Mouse (Mus musculus): ENCODE measurements at regions not wholly inside any gene's neighbourhood (a gene's known extent, or its start where the extent isn't known, plus 50 kb on each side); places are given as distances from the start of the nearest gene placed in this dataset.

DNA sequence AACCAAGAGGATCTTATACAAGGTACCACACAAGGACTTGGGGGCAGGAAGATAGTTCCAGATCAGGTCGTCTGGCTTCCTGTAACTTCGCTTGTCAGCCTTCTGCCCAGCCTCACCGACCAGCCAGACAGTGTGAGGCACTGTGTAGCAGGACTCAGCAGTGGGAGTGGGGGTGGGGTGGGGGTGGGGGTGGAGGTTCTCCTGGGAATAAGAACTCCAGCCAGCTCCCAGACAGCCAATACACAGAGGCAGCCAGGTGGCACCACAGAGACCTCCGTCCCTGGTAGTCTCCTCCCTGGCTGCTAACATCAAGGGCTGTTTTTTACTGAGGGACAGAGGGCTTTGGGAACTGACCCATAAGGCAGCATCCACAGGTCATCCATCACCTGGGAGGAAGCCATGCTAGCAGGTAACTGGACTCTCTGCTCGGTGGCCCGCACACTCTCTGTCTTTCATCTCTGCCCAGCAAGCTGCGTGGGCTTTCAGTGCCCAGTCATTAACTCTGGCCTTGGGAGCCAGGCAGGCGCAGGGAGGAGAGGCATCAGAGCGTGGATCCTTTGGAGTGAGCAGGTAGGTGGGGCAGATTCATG is 60.3 kb upstream of the Wnt4 start:
- Histone ChIP-seq H3K4me1 (replicated peaks) (no peaks in the 10 kb centered on the region), H3K9me3 (0 out of 2 replicates have a peak, but pooled peaks cover 4% of the 10 kb centered on the region), H3K27me3 (no peaks in the 10 kb centered on the region), H3K27ac (replicated peaks) (no peak overlapping the region), H3K36me3 (no peaks in the 10 kb centered on the region), H3K4me3 (no peak overlapping the region), H3K9ac (no peak overlapping the region), H3K4me2 (no peak overlapping the region)
- 71% methylated on average over 9 of the region's 9 CpGs for WGBS
- ATAC-seq (ENCODE audit: low read depth) = no peak

DNA sequence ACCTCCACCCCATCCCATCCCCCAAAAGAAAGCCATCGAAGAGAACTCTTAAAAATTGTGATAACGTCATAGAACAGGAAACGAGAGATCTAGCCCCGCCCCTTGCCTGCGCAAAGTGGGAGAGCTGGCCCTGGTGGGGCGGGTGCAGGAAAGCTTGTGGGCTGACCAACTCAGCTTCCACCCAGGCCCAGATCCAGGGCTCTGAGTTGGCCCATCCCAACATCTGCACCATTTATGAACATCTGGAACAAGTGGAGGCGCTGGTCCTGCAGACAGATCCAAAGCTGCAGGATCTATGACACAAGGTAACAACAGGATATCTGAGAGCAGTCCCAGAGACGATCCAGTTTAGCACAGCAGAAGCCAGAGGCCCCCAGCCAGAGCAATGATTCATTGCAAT is 62.7 kb upstream of the Wnt4 start:
- no peak overlapping the region for H3K4me2 ChIP-seq
- WGBS = 85% methylated on average over 8 of the region's 8 CpGs
- H3K36me3 ChIP-seq = no peaks in the 10 kb centered on the region
- H3K4me3 ChIP-seq = no peak overlapping the region
- no peak overlapping the region for H3K9ac ChIP-seq
- ATAC-seq (ENCODE audit: low read depth) = no peak
- H3K9me3 ChIP-seq = no peaks in the 10 kb centered on the region
- no peaks in the 10 kb centered on the region for H3K4me1 ChIP-seq (replicated peaks)
- H3K27me3 ChIP-seq = no peaks in the 10 kb centered on the region
- no peak overlapping the region for H3K27ac ChIP-seq (replicated peaks)

DNA sequence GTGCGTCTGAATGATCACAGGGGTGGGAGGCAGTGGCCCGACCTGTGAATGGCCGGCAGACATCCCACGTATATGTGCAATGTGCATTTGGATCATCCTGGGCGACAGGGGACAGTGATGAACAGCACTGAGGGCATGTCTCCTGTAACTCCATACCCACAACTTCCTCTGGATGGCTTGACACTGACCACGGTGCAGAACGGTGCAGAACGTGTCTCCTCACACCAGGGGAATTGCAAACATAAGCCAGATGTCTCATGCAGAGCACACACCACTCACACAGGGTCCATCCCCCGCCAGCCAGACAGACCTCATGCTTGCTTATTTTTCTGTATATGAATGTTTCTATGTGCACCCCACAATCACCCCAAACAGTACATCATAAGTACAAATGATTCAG is 64.4 kb upstream of the Wnt4 start:
- no peak overlapping the region for H3K4me3 ChIP-seq

DNA sequence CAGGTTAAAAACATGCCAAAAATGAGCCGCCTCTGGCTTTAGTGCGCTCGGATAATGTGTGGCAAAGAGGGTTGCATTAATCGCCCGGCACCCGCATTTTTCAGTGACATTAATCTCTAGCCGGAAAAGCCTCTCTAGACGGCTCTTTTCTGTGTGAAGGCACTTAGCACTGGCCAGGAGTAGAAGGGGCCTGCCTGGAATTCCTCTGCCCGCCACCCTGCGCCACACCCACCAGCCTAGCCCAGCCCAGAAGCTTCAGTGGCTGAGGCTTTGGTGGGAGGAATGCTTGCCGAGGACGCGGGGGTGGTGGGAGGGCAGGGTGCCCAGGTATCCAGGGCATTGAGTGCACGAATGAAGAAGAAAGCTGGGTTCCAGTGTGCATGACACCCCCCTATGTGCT is 65.2 kb upstream of the Wnt4 start:
- ATAC-seq (ENCODE audit: low read depth) = no peak

More for the DNA sequence above, 64.4 kb upstream of the Wnt4 start:
- no peak overlapping the region for H3K9ac ChIP-seq
- no peaks in the 10 kb centered on the region for H3K4me1 ChIP-seq (replicated peaks)
- no peak overlapping the region for H3K4me2 ChIP-seq
- no peak overlapping the region for H3K27ac ChIP-seq (replicated peaks)
- no peaks in the 10 kb centered on the region for H3K27me3 ChIP-seq
- H3K36me3 ChIP-seq = no peaks in the 10 kb centered on the region
- H3K9me3 ChIP-seq = no peaks in the 10 kb centered on the region
- 84% methylated on average over 9 of the region's 9 CpGs for WGBS
- no peak for ATAC-seq (ENCODE audit: low read depth)

DNA sequence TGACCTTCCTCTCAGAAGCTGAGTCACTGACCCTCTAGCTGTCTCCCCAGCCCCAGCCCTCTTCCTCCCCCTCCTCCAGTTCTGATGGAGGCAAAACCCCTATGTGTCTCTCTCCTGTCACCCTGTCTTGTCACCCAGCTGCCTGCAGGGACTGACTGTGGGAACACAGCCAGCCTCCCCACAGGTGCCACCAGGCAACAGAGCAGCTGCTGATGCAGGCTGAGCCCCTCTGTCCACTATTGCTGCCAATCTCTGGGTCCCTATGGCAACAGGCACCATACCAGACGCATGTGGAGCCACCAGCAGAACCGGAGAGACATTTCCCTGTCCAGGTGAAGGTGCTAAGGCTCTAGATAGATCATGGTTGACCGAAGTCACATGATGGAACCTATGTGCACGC is 66.0 kb upstream of the Wnt4 start:
- Histone ChIP-seq H3K9me3 (no peaks in the 10 kb centered on the region), H3K4me1 (replicated peaks) (no peaks in the 10 kb centered on the region), H3K36me3 (no peaks in the 10 kb centered on the region), H3K4me3 (no peak overlapping the region), H3K9ac (no peak overlapping the region), H3K27ac (replicated peaks) (no peak overlapping the region), H3K27me3 (no peaks in the 10 kb centered on the region), H3K4me2 (no peak overlapping the region)
- ATAC-seq (ENCODE audit: low read depth) = no peak
- 77% methylated on average over 4 of the region's 4 CpGs for WGBS

More for the DNA sequence above, 65.2 kb upstream of the Wnt4 start:
- Histone ChIP-seq H3K27me3 (no peaks in the 10 kb centered on the region), H3K27ac (replicated peaks) (no peak overlapping the region), H3K4me3 (no peak overlapping the region), H3K9me3 (no peaks in the 10 kb centered on the region), H3K4me1 (replicated peaks) (no peaks in the 10 kb centered on the region), H3K36me3 (no peaks in the 10 kb centered on the region), H3K4me2 (no peak overlapping the region), H3K9ac (no peak overlapping the region)
- WGBS = 49% methylated on average over 14 of the region's 14 CpGs

DNA sequence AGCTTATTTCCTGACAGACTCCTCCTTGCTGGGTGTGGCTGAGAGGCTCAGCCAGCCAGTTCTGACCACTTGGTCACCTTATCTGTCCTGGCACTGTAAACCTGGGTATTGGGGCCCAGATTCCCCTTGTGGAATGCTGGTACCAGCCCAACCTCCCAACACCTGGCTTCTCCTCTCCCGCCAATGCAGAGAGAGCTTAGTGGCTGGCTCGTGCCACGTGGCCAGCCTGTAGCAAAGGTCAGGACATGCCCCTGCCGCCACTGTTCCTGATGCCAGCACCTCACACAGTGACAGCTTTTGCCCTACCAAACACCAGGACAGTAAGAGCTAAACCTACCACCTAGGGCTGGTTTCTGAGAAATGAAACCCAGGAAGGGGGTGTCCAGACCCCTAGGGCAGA is 66.8 kb upstream of the Wnt4 start:
- Histone ChIP-seq H3K9ac (no peak overlapping the region), H3K9me3 (no peaks in the 10 kb centered on the region), H3K4me2 (no peak overlapping the region), H3K4me3 (no peak overlapping the region), H3K27ac (replicated peaks) (no peak overlapping the region), H3K27me3 (no peaks in the 10 kb centered on the region), H3K36me3 (no peaks in the 10 kb centered on the region), H3K4me1 (replicated peaks) (no peaks in the 10 kb centered on the region)
- ATAC-seq (ENCODE audit: low read depth) = no peak
- 83% methylated on average over 4 of the region's 4 CpGs for WGBS

DNA sequence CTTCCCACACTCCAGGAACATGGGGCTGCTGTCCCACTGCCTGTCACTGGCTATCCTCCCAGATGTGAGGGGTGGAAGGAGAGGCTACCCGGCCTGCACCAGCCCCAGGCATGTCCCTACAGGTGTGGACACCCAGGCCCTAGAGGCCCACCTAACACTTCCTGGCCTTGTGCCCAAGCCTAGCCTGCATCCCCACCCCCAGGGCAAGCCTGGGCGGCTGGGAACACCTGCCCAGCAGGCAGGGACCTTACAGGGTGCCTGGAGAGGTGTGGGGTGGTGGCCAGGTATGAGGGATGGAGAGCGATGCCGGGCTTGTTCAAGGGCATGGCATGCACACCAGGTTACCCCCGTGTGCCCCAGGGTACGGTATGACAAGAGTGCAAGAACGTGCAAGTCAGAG is 76.3 kb upstream of the Wnt4 start:
- 82% methylated on average over 7 of the region's 7 CpGs for WGBS
- no peak for ATAC-seq (ENCODE audit: low read depth)
- no peaks in the 10 kb centered on the region for H3K9me3 ChIP-seq
- no peak overlapping the region for H3K9ac ChIP-seq
- H3K27ac ChIP-seq (replicated peaks) = no peak overlapping the region
- no peaks in the 10 kb centered on the region for H3K36me3 ChIP-seq
- H3K4me2 ChIP-seq = no peak overlapping the region
- H3K27me3 ChIP-seq = no peaks in the 10 kb centered on the region
- H3K4me3 ChIP-seq = no peak overlapping the region
- peaks cover 12% of the 10 kb centered on the region for H3K4me1 ChIP-seq (replicated peaks)

DNA sequence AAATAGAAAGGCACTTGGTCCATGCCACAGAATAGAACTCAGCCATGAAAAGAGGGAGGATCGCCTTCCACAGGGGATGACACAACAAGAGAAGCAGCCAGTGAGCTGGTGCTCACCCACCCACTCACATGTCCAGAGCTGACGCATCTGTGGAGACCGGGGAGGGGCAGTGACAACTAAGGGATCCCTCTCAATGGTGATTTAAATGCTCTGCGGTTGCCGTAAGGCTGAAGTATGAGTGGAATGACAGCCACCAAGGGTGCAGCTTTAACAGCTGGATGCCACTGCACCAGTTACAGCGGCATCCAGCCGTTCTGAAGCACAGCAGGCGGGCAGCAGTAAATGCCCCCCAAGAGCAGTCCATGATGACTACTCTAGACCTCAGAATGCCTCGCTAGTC is 76.9 kb upstream of the Wnt4 start:
- Histone ChIP-seq H3K9me3 (no peaks in the 10 kb centered on the region), H3K27me3 (no peaks in the 10 kb centered on the region), H3K4me3 (no peak overlapping the region), H3K9ac (no peak overlapping the region), H3K4me2 (no peak overlapping the region), H3K36me3 (no peaks in the 10 kb centered on the region), H3K4me1 (replicated peaks) (peaks cover 12% of the 10 kb centered on the region), H3K27ac (replicated peaks) (no peak overlapping the region)
- ATAC-seq (ENCODE audit: low read depth) = no peak
- 40% methylated on average over 9 of the region's 9 CpGs for WGBS

DNA sequence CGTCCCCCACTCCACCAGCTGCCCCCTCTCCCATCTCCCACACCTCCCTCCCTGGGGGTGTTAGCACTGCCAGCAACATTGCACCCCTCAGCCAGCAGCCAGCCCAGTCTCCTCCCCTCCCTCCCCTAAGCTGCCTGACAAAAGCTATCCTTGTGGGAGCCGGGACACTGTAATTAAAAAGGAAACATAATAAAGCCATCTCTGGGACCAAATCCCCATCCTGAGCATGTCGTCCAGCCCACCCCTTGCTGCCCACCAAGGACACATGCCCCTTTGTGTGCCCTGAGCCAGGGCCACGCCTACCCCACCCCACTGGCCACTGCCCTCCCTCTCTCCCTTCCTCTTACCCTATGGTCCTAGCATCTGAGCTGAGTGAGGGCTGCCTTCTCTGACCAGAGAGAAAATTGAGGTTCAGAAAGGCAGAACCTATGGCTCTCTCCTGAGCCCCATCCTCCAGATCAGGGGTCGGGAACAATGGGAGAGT is 80.8 kb upstream of the Wnt4 start:
- no peak overlapping the region for H3K9ac ChIP-seq
- no peak overlapping the region for H3K4me3 ChIP-seq
- no peak overlapping the region for H3K4me2 ChIP-seq
- no peaks in the 10 kb centered on the region for H3K36me3 ChIP-seq
- H3K27me3 ChIP-seq = no peaks in the 10 kb centered on the region
- peaks cover 12% of the 10 kb centered on the region for H3K4me1 ChIP-seq (replicated peaks)
- WGBS = 44% methylated on average over 5 of the region's 5 CpGs
- H3K27ac ChIP-seq (replicated peaks) = no peak overlapping the region
- ATAC-seq (ENCODE audit: low read depth) = no peak
- H3K9me3 ChIP-seq = no peaks in the 10 kb centered on the region

DNA sequence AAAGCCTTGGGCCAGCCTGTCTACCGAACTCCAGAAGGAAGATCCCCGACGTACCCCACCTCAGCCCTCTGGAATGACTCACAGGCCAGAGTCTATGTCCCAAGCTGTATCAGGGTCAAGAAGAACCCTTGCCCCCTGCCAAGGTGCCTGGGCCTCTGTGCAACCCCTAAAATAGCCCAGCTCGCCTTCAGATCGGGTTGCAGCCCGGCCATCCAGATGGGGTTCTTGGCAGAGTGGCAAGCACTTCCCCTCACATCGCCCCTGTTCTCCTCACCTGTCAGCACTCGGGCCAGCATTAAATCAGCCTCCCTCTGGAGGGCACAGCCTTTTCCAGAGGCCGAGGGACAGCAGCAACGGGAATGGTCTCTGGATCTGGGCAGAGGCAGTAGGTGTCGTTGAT is 83.2 kb upstream of the Wnt4 start:
- no peaks in the 10 kb centered on the region for H3K9me3 ChIP-seq
- no peaks in the 10 kb centered on the region for H3K36me3 ChIP-seq
- ATAC-seq (ENCODE audit: low read depth) = no peak
- no peaks in the 10 kb centered on the region for H3K27me3 ChIP-seq
- no peak overlapping the region for H3K4me3 ChIP-seq
- WGBS = 85% methylated on average over 11 of the region's 11 CpGs
- H3K9ac ChIP-seq = no peak overlapping the region
- no peak overlapping the region for H3K27ac ChIP-seq (replicated peaks)
- no peak overlapping the region for H3K4me2 ChIP-seq
- H3K4me1 ChIP-seq (replicated peaks) = peaks cover 18% of the 10 kb centered on the region

DNA sequence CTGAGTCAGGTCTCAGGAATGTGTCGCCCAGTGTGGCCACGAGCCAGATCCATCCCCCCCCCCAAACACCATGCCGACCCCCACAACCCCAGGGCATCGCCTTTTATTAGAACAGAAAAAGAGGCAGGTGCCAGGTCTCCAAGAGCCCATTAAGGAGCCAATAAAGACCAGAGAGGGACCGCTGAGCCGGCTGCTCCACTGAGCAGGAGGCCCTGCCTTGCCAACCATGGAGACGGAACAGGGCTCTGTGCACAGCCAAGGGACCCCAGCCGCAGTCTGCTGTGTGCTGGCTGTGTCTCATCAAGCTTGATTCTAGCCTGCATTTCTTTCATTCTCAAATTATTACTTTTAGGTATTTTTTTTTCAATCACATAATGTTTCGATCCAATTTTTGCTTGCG is 86.7 kb upstream of the Wnt4 start:
- Histone ChIP-seq H3K9ac (no peak overlapping the region), H3K9me3 (no peaks in the 10 kb centered on the region), H3K27me3 (no peaks in the 10 kb centered on the region), H3K4me1 (replicated peaks) (peaks cover 13% of the 10 kb centered on the region), H3K36me3 (no peaks in the 10 kb centered on the region), H3K4me2 (no peak overlapping the region), H3K4me3 (no peak overlapping the region), H3K27ac (replicated peaks) (no peak overlapping the region)
- 54% methylated on average over 10 of the region's 10 CpGs for WGBS
- ATAC-seq (ENCODE audit: low read depth) = no peak

DNA sequence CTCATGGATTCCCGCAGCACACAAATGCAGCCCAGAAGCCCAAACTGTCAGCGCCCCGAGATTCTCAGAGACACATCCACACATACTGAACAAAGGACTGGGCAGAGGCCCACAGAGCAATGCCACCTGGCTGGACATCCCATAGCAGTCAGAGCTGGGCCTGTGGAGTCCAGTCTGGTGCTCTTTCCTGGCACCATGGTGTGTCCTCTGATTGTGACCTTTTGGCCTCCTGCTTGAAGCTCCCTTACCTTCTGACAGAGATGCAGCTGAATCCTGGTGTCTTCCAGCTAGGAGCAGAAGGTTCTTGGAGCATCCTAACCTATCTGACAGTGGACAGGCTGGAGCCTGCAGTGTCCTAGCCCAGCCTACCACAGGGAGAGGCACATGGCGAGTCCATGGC is 87.5 kb upstream of the Wnt4 start:
- 85% methylated on average over 4 of the region's 4 CpGs for WGBS
- Histone ChIP-seq H3K4me1 (replicated peaks) (peaks cover 16% of the 10 kb centered on the region), H3K4me2 (no peak overlapping the region), H3K9me3 (no peaks in the 10 kb centered on the region), H3K27me3 (no peaks in the 10 kb centered on the region), H3K36me3 (no peaks in the 10 kb centered on the region), H3K27ac (replicated peaks) (no peak overlapping the region), H3K9ac (no peak overlapping the region), H3K4me3 (no peak overlapping the region)
- no peak for ATAC-seq (ENCODE audit: low read depth)

DNA sequence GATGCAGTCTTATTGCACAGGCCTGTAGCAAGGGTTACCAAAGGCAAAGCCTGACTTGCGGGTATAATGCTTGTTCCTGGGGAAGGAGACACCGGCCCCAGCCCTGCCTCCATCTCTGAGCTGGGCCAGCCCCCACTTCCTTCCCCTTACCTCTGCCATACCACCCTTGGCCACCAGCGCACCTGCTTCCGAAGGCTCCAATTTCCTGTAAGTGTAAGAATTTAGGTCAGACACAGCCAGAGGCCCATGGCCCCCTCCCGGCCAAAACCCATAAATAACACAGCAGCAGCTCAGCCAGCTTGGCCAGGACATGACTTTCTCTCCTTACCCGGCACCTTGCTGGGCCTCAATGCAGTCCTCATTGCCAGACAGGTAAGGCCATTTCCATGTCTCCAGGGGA is 88.2 kb upstream of the Wnt4 start:
- ATAC-seq (ENCODE audit: low read depth) = no peak
- no peak overlapping the region for H3K4me3 ChIP-seq
- no peaks in the 10 kb centered on the region for H3K9me3 ChIP-seq
- H3K4me2 ChIP-seq = no peak overlapping the region
- H3K4me1 ChIP-seq (replicated peaks) = peaks cover 23% of the 10 kb centered on the region
- no peaks in the 10 kb centered on the region for H3K27me3 ChIP-seq
- H3K9ac ChIP-seq = no peak overlapping the region
- H3K27ac ChIP-seq (replicated peaks) = no peak overlapping the region
- 64% methylated on average over 6 of the region's 6 CpGs for WGBS
- H3K36me3 ChIP-seq = no peaks in the 10 kb centered on the region
